ENCODE assay signal across 29 mouse cellular contexts in genomic region chr4:141308381-141308780, GRCm38 (mm10). TPM values are rescaled to one million over a fixed set of nuclear protein-coding genes. Genes with fewer than 3 reads are reported as not detected.
DNase-seq lines count a peak whose midpoint lies in the region; ATAC-seq and TF ChIP-seq lines count a peak whose summit lies in the region.
"Had no signal": no experiment of that assay in that cellular context is flagged by ENCODE, and none has a peak within 500 bp of the region (broad histone marks: within the 10 kb centered on the region; RNA-seq: fewer than 3 reads in every experiment).

No protein-coding gene starts in this region.

- H3K4me1 ChIP-seq in kidney, embryonic 14.5 days (ENCODE audit: control insufficient read depth, insufficient read depth, low read length): peaks cover 72% of the 10 kb centered on the region
- H3K4me1 ChIP-seq in intestine, postnatal 0 days (replicated peaks; ENCODE audit: control insufficient read depth, insufficient read depth, low read length): peaks cover 28% of the 10 kb centered on the region
- peaks cover 83% of the 10 kb centered on the region for H3K4me1 ChIP-seq in kidney, embryonic 16.5 days (ENCODE audit: insufficient read depth, low read length)
- H3K4me1 ChIP-seq in small intestine, adult 2 months (ENCODE audit: control insufficient read depth, insufficient read depth, insufficient read length, low read length): peaks cover 48% of the 10 kb centered on the region

- WGBS in kidney, embryonic 14.5 days: 89% methylated on average over 22 of the region's 22 CpGs
- 49% methylated on average over 22 of the region's 22 CpGs for WGBS in intestine, postnatal 0 days
- 84% methylated on average over 22 of the region's 22 CpGs for WGBS in kidney, embryonic 16.5 days
- 51% methylated on average over 22 of the region's 22 CpGs for WGBS in small intestine, adult 2 months

- no peak; the same call in 1 of the 2 replicates for TF ChIP-seq POLR2A in small intestine, adult 2 months (IDR thresholded peaks at IDR 0.05; ENCODE audit: low read depth, low read length)

- H3K4me2 ChIP-seq in kidney, embryonic 14.5 days (replicated peaks; ENCODE audit: low read depth, low read length): no peak overlapping the region
- peak overlapping the region; percentile 40; the same call in 1 of the 2 replicates for H3K4me2 ChIP-seq in intestine, postnatal 0 days (replicated peaks; ENCODE audit: low read depth)
- no peak overlapping the region for H3K4me2 ChIP-seq in kidney, embryonic 16.5 days (replicated peaks; ENCODE audit: low read depth, low read length)
- H3K4me2 ChIP-seq: embryonic facial prominence, embryonic 13.5 days; forebrain, embryonic 15.5 days; heart, embryonic 13.5 days; hindbrain, embryonic 12.5 days; limb, embryonic 13.5 days; liver, embryonic 12.5 days; midbrain, embryonic 13.5 days; neural tube, embryonic 13.5 days had no signal

- H3K27me3 ChIP-seq in kidney, embryonic 14.5 days (ENCODE audit: control insufficient read depth, insufficient read depth, low read length): no peaks in the 10 kb centered on the region
- H3K27me3 ChIP-seq in intestine, postnatal 0 days (replicated peaks; ENCODE audit: control insufficient read depth, insufficient read depth, low read length): no peaks in the 10 kb centered on the region
- H3K27me3 ChIP-seq in kidney, embryonic 16.5 days (ENCODE audit: insufficient read depth, low read length): no peaks in the 10 kb centered on the region
- no peaks in the 10 kb centered on the region for H3K27me3 ChIP-seq in small intestine, adult 2 months (ENCODE audit: control insufficient read depth, insufficient read depth, low read length)
- H3K27me3 ChIP-seq: heart, embryonic 13.5 days had no signal

- no peak for ATAC-seq in kidney, embryonic 14.5 days (ENCODE audit: low FRiP score, low TSS enrichment)
- ATAC-seq in intestine, postnatal 0 days: peak; percentile 57
- ATAC-seq in kidney, embryonic 16.5 days (ENCODE audit: low FRiP score, low TSS enrichment): no peak
- ATAC-seq: forebrain, embryonic 15.5 days; hindbrain, postnatal 0 days; liver, embryonic 12.5 days; midbrain, embryonic 13.5 days had no signal

- no peak for TF ChIP-seq CTCF in intestine, postnatal 0 days (IDR thresholded peaks at IDR 0.05; ENCODE audit: low read depth)
- TF ChIP-seq CTCF in small intestine, adult 2 months (IDR thresholded peaks at IDR 0.05; ENCODE audit: extremely low read depth, insufficient read length, insufficient replicate concordance, low read depth, low read length): no peak

- H3K9ac ChIP-seq in kidney, embryonic 14.5 days (ENCODE audit: low read depth, low read length): no peak overlapping the region
- no peak overlapping the region for H3K9ac ChIP-seq in intestine, postnatal 0 days (ENCODE audit: low read depth, low read length)
- no peak overlapping the region for H3K9ac ChIP-seq in kidney, embryonic 16.5 days (replicated peaks; ENCODE audit: low read length)
- H3K9ac ChIP-seq: embryonic facial prominence, embryonic 13.5 days; forebrain, embryonic 15.5 days; heart, embryonic 13.5 days; hindbrain, embryonic 12.5 days; limb, embryonic 13.5 days; liver, embryonic 12.5 days; midbrain, embryonic 13.5 days; neural tube, embryonic 13.5 days had no signal

- no peak overlapping the region for H3K4me3 ChIP-seq in kidney, embryonic 14.5 days (ENCODE audit: low read length)
- H3K4me3 ChIP-seq in intestine, postnatal 0 days (ENCODE audit: low read depth, low read length): no peak overlapping the region
- H3K4me3 ChIP-seq in kidney, embryonic 16.5 days (ENCODE audit: low read length): no peak overlapping the region
- peak overlapping the region; percentile 18 for H3K4me3 ChIP-seq in small intestine, adult 2 months (ENCODE audit: low read depth, low read length)
- H3K4me3 ChIP-seq: embryonic facial prominence, embryonic 13.5 days; forebrain, embryonic 15.5 days; heart, embryonic 13.5 days; hindbrain, embryonic 12.5 days; layer of hippocampus, adult 2 months; limb, embryonic 13.5 days; liver, embryonic 12.5 days; midbrain, embryonic 13.5 days; neural tube, embryonic 13.5 days had no signal

- peak; percentile 67 for DNase-seq in kidney, adult 18-20 months
- DNase-seq in adipocyte (ENCODE audit: low spot score): no peak
- DNase-seq in heart, adult 11 months: no peak
- DNase-seq: adrenal gland, postnatal 36 days; B cell, adult 2 months; cerebellum, adult 8-10 months; embryo, embryonic 11 days; gastrocnemius, postnatal 25 days; heart, adult 18-20 months; heart, postnatal 10 days; lung, adult 2 months; lung, postnatal 10 days; thymus, postnatal 4 days had no signal

- no peak overlapping the region for H3K27ac ChIP-seq in kidney, embryonic 14.5 days (ENCODE audit: low read depth, low read length)
- peak overlapping the region; percentile 91 for H3K27ac ChIP-seq in intestine, postnatal 0 days (ENCODE audit: low read depth, low read length)
- 0 out of 2 replicates have a peak overlapping the region, but pooled peaks have one; percentile 5 for H3K27ac ChIP-seq in kidney, embryonic 16.5 days (ENCODE audit: low read length)
- peak overlapping the region; percentile 56 for H3K27ac ChIP-seq in small intestine, adult 2 months (ENCODE audit: insufficient read depth, low read depth, low read length)
- H3K27ac ChIP-seq: embryonic facial prominence, embryonic 13.5 days; forebrain, embryonic 15.5 days; hindbrain, embryonic 12.5 days; hindbrain, postnatal 0 days; layer of hippocampus, adult 2 months; limb, embryonic 13.5 days; liver, embryonic 12.5 days; macrophage; midbrain, embryonic 13.5 days; neural tube, embryonic 13.5 days had no signal

- peaks cover 11% of the 10 kb centered on the region for H3K36me3 ChIP-seq in kidney, embryonic 14.5 days (ENCODE audit: control insufficient read depth, insufficient read depth, low read length)
- peaks cover 13% of the 10 kb centered on the region; the same call in 1 of the 2 replicates for H3K36me3 ChIP-seq in intestine, postnatal 0 days (ENCODE audit: control insufficient read depth, insufficient read depth)
- peaks cover 5% of the 10 kb centered on the region for H3K36me3 ChIP-seq in kidney, embryonic 16.5 days (ENCODE audit: insufficient read depth, low read length)
- peaks cover 37% of the 10 kb centered on the region for H3K36me3 ChIP-seq in small intestine, adult 2 months (ENCODE audit: control insufficient read depth, insufficient read depth, low read length)
- H3K36me3 ChIP-seq: forebrain, embryonic 15.5 days; hindbrain, embryonic 12.5 days; neural tube, embryonic 13.5 days had no signal

- no peaks in the 10 kb centered on the region for H3K9me3 ChIP-seq in kidney, embryonic 14.5 days (ENCODE audit: control insufficient read depth, low read length)
- no peaks in the 10 kb centered on the region for H3K9me3 ChIP-seq in intestine, postnatal 0 days (ENCODE audit: control insufficient read depth)
- no peaks in the 10 kb centered on the region for H3K9me3 ChIP-seq in kidney, embryonic 16.5 days (ENCODE audit: low read length)
- H3K9me3 ChIP-seq: embryonic facial prominence, embryonic 13.5 days; forebrain, embryonic 10.5 days; forebrain, embryonic 15.5 days; heart, embryonic 13.5 days; hindbrain, embryonic 12.5 days; limb, embryonic 13.5 days; liver, embryonic 12.5 days; midbrain, embryonic 13.5 days; neural tube, embryonic 13.5 days had no signal

RNA-seq across cellular contexts. Expression of gene Epha2, which starts 7.3 kb away (rescaled TPM):
- polyA plus RNA-seq in kidney, embryonic 14.5 days (2014; fragmentation: Nextera tagmentation; extraction: Ambion mirVana): 3.7 and 3.9 TPM in 2 replicates
- 5.6 and 6.6 TPM in 2 replicates for polyA plus RNA-seq in intestine, postnatal 0 days (2015; fragmentation: Nextera tagmentation; extraction: Ambion mirVana)
- polyA plus RNA-seq in kidney, embryonic 16.5 days (2015; fragmentation: Nextera tagmentation; extraction: Ambion mirVana): 8.3 and 8.6 TPM in 2 replicates
- polyA plus RNA-seq in small intestine, adult 2 months (2012; rRNA removed): 28.3 and 86.3 TPM in 2 replicates

RNA-seq across cellular contexts. Expression of gene Fam131c, which starts 59.6 kb away (rescaled TPM):
- 1.9 and 2.5 TPM in 2 replicates for polyA plus RNA-seq in kidney, embryonic 14.5 days (2014; fragmentation: Nextera tagmentation; extraction: Ambion mirVana)
- 1.4 and 2.4 TPM in 2 replicates for polyA plus RNA-seq in intestine, postnatal 0 days (2015; fragmentation: Nextera tagmentation; extraction: Ambion mirVana)
- 3.0 and 3.1 TPM in 2 replicates for polyA plus RNA-seq in kidney, embryonic 16.5 days (2015; fragmentation: Nextera tagmentation; extraction: Ambion mirVana)
- polyA plus RNA-seq in small intestine, adult 2 months (2012; rRNA removed): 0.77 and 1.8 TPM in 2 replicates
- polyA plus RNA-seq: macrophage had no signal
